Mouse (Mus musculus) heart, postnatal 0 days (tissue): ENCODE data around the gene Sf3b4. TPM values are rescaled to one million over a fixed set of nuclear protein-coding genes. Genes with fewer than 3 reads are reported as not detected.

Experiments used
- ATAC-seq: fragments of 200-750 bp; cut with Nextera tagmentation; 2 replicates; pipeline ENCODE4 v1.8.0; 2017; ENCODE audit warnings: low read depth, moderate number of reproducible peaks, moderate library complexity; ENCODE audit not compliant: insufficient read depth
- DNase-seq: peaks from one replicate; pipeline ENCODE4 v3.0.0-alpha.2; 2016; ENCODE audit warnings: low spot score
- H3K27ac ChIP-seq: fragments of 300-500 bp; sonication (generic); 2 replicates; pipeline ENCODE4 v1.5.1; 2014; ENCODE audit warnings: low read depth, mild to moderate bottlenecking
- H3K27me3 ChIP-seq: fragments of 300-500 bp; sonication (generic); 2 replicates; pipeline ENCODE4 v1.6.1; 2014; ENCODE audit warnings: low read length, mixed read lengths; ENCODE audit not compliant: control insufficient read depth, insufficient read depth
- H3K36me3 ChIP-seq: fragments of 300-500 bp; sonication (generic); replicated peaks from 2 replicates; pipeline ENCODE4 v1.6.1; 2014; ENCODE audit warnings: low read length, mixed read lengths; ENCODE audit not compliant: control insufficient read depth, insufficient read depth
- H3K4me1 ChIP-seq: fragments of 300-500 bp; sonication (generic); 2 replicates; pipeline ENCODE4 v1.6.1; 2014; ENCODE audit warnings: antibody characterized with exemption; ENCODE audit not compliant: control insufficient read depth, insufficient read depth
- H3K4me2 ChIP-seq: fragments of 300-500 bp; sonication (generic); 2 replicates; pipeline ENCODE4 v1.6.1; 2014; ENCODE audit warnings: low read depth, mild to moderate bottlenecking, low read length, moderate library complexity
- H3K4me3 ChIP-seq: fragments of 300-500 bp; sonication (generic); 2 replicates; pipeline ENCODE4 v1.5.1; 2014; ENCODE audit warnings: low read depth, low read length
- H3K9ac ChIP-seq: fragments of 300-500 bp; sonication (generic); replicated peaks from 2 replicates; pipeline ENCODE4 v1.6.1; 2014; ENCODE audit warnings: low read depth, low read length, mixed read lengths
- H3K9me3 ChIP-seq: fragments of 300-500 bp; sonication (generic); replicated peaks from 2 replicates; pipeline ENCODE4 v1.6.1; 2016; ENCODE audit warnings: low read length; ENCODE audit not compliant: control insufficient read depth
- CTCF ChIP-seq: IDR thresholded peaks from 2 replicates; pipeline ENCODE4 v1.5.1; 2016; ENCODE audit warnings: antibody characterized with exemption, control low read depth, low read depth
- EP300 ChIP-seq: IDR thresholded peaks from 2 replicates; pipeline ENCODE4 v1.6.1; 2016; ENCODE audit warnings: antibody characterized with exemption, low read depth
- WGBS: fragments of 180-500 bp; shearing (Covaris S2); extraction: QIAGEN DNeasy Blood & Tissue Kit; methylation state at CpG from one replicate; pipeline ENCODE4 v1.1.7; 2014; 5-methylcytosine and 5-hydroxymethylcytosine counted together
- polyA plus RNA-seq: library from polyadenylated mRNA; unstranded; fragments of >200 nt; fragmentation: Nextera tagmentation; extraction: Ambion mirVana; gene quantifications from 2 replicates; pipeline ENCODE4 v1.2.1, GENCODE M21; 2015
- total RNA-seq: library from RNA; depleted of rRNA; stranded (reverse); fragments of >200 nt; gene quantifications from 2 replicates; pipeline ENCODE4 v1.2.3, GENCODE M21; 2014; ENCODE audit warnings: low replicate concordance

Sf3b4 gene
- total and polyA plus RNA-seq, 2 experiments from 2014 or later, result 34.5 to 48.6 TPM

GRCm38 (mm10) chr3:96178427-96178826 lies 6.3 kb downstream of the Sf3b4 start:
- ATAC-seq, result no peak
- peaks cover 40% of the 10 kb centered on the region for H3K36me3 ChIP-seq
- TF ChIP-seq EP300 (no peak), CTCF (no peak)
- H3K27me3 ChIP-seq, result no peaks in the 10 kb centered on the region
- no peak for DNase-seq
- no peak overlapping the region for H3K4me3 ChIP-seq
- peaks cover 26% of the 10 kb centered on the region for H3K4me1 ChIP-seq
- no peak overlapping the region for H3K9ac ChIP-seq
- WGBS, result 83% methylated on average over 4 of the region's 4 CpGs
- no peak overlapping the region for H3K4me2 ChIP-seq
- H3K9me3 ChIP-seq, result no peaks in the 10 kb centered on the region
- H3K27ac ChIP-seq, result no peak overlapping the region

DNA sequence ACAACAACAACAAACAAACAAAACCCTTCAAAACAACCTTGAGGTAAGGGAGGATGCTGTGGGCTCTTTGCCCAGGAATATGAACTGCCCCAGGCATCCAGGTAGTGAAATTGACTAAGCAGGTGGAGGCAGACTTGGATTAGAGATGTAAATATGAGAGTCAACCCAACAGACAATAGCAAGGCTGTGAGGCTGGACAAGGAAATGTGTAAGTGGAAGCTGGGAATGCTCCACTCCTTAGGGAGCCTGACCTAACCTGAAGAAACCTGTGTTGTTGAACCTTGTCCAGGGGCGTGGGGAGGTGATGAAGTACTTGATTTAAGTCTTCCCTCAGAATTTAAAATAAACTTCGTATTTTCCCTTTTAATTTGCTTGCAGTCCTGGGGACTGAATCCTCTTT lies 6.8 kb downstream of the Sf3b4 start:
- Histone ChIP-seq H3K4me3 (no peak overlapping the region), H3K27me3 (no peaks in the 10 kb centered on the region), H3K36me3 (peaks cover 38% of the 10 kb centered on the region), H3K9ac (no peak overlapping the region), H3K27ac (no peak overlapping the region), H3K4me2 (no peak overlapping the region), H3K4me1 (peaks cover 26% of the 10 kb centered on the region), H3K9me3 (no peaks in the 10 kb centered on the region)
- ATAC-seq, result no peak
- no peak for TF ChIP-seq CTCF
- TF ChIP-seq EP300, result no peak
- no peak for DNase-seq
- 85% methylated on average over 2 of the region's 2 CpGs for WGBS

GRCm38 (mm10) chr3:96179531-96179930 lies 7.4 kb downstream of the Sf3b4 start:
- peaks cover 26% of the 10 kb centered on the region for H3K4me1 ChIP-seq
- WGBS, result 34% methylated on average over 4 of the region's 4 CpGs
- TF ChIP-seq CTCF (no peak), EP300 (no peak)
- no peak overlapping the region for H3K27ac ChIP-seq
- no peak overlapping the region for H3K4me3 ChIP-seq
- ATAC-seq, result 0 out of 2 replicates have a peak, but pooled peaks have one; percentile 18
- peak; percentile 50 for DNase-seq
- peaks cover 33% of the 10 kb centered on the region for H3K36me3 ChIP-seq
- H3K4me2 ChIP-seq, result no peak overlapping the region
- no peaks in the 10 kb centered on the region for H3K27me3 ChIP-seq
- H3K9me3 ChIP-seq, result no peaks in the 10 kb centered on the region
- H3K9ac ChIP-seq, result no peak overlapping the region

DNA sequence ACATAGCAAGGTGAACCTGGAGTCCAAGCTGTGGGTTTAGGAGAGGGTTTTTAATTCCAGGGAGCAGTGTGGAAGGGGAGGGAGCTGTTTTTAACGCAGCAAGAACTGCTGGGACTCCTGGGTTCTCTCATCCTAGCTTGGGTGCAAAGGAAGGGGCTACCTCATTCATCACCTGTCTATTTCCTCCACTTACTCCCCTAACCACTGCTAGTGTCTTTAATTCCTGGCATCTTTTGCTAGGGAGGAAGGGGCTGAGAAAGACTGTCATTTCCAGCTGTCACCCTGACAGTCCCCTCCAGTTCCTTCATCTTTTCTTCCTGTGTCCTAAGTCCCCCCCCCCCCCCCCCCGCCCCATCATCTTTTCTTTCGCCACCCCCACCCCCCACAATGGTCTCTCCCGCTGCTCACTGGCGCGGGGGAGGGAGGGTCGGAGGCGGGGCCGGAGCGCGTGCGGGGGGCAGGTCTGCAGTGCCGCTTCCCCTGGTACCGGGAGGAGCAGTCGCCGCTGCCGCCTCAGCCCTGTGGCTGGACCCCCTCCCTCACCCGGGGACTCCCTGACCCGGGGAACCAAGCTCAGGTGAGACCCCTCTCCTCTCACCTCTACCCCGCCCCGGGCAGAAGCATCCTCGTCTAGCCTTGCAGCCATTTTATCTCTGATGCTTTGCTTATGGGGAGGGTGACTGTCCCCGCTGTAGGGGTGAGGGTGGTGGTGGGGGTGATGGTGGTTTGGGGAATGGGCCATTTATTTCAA lies 8.8 kb downstream of the Sf3b4 start, which contains the start of gene Sv2a:
Gene Sv2a, plus strand, starts transcription at position 425 of the 751 bp plus-strand sequence.
- no peaks in the 10 kb centered on the region for H3K9me3 ChIP-seq
- H3K9ac ChIP-seq, result peak within 1 kb of the TSS; percentile 44
- 0% methylated on average over 14 of the region's 23 CpGs for WGBS
- peak within 1 kb of the TSS; percentile 74 for H3K4me2 ChIP-seq
- ATAC-seq (peak; percentile 52), DNase-seq (no peak)
- H3K27ac ChIP-seq, result peak within 1 kb of the TSS; percentile 87
- peaks cover 26% of the 10 kb centered on the region for H3K4me1 ChIP-seq
- no peaks in the 10 kb centered on the region for H3K27me3 ChIP-seq
- TF ChIP-seq CTCF (no peak), EP300 (no peak)
- peaks cover 28% of the 10 kb centered on the region for H3K36me3 ChIP-seq
- peak within 1 kb of the TSS; percentile 60 for H3K4me3 ChIP-seq

GRCm38 (mm10) chr3:96181510-96182381 lies 9.6 kb downstream of the Sf3b4 start:
- Histone ChIP-seq H3K9me3 (no peaks in the 10 kb centered on the region), H3K9ac (peak overlapping the region; percentile 44), H3K4me1 (peaks cover 26% of the 10 kb centered on the region), H3K27ac (peak overlapping the region; percentile 87), H3K36me3 (peaks cover 19% of the 10 kb centered on the region), H3K4me2 (peak overlapping the region; percentile 74), H3K4me3 (peak overlapping the region; percentile 60), H3K27me3 (no peaks in the 10 kb centered on the region)
- ATAC-seq (no peak; the same call in 1 of the 2 replicates), DNase-seq (no peak)
- WGBS, result 13% methylated on average over 12 of the region's 12 CpGs
- no peak for TF ChIP-seq EP300
